Mouse (Mus musculus) brain, embryonic 14.5 days (tissue): ENCODE data around the gene Fgr. TPM values are rescaled to one million over a fixed set of nuclear protein-coding genes. Genes with fewer than 3 reads are reported as not detected.
A peak's percentile ranks its signal among the peaks of the same experiment; 100 is the strongest.

Experiments
- DNase-seq: peaks from one replicate; pipeline ENCODE4 v3.0.0-alpha.2; 2011; ENCODE audit warnings: low read depth
- CTCF ChIP-seq: fragments of 200-500 bp; IDR thresholded peaks from 2 replicates; pipeline ENCODE4 v1.5.1; 2012; ENCODE audit warnings: inconsistent platforms, mild to moderate bottlenecking, moderate library complexity, borderline replicate concordance; ENCODE audit not compliant: insufficient read depth, insufficient read length; ENCODE audit errors: extremely low read depth
- POLR2A ChIP-seq: fragments of 200-500 bp; IDR thresholded peaks from 2 replicates; pipeline ENCODE4 v1.6.1; 2012; ENCODE audit warnings: mild to moderate bottlenecking, inconsistent platforms, borderline replicate concordance; ENCODE audit not compliant: poor library complexity, insufficient read depth, insufficient read length, severe bottlenecking; ENCODE audit errors: extremely low read depth
- polyA plus RNA-seq: library from polyadenylated mRNA; depleted of rRNA; stranded (reverse); fragments of >200 nt; gene quantifications from 2 replicates; pipeline ENCODE4 v1.2.3, GENCODE M21; 2012

Fgr gene
- polyA plus RNA-seq, 1 experiment = 0.15 TPM

- TF ChIP-seq CTCF (no peak), POLR2A (no peak)
Observed at GRCm38 (mm10) chr4:132946047-132947001, 27.6 kb upstream of the Fgr start.

GRCm38 (mm10) chr4:132949882-132950532 is 23.9 kb upstream of the Fgr start:
- no peak for TF ChIP-seq CTCF
- TF ChIP-seq POLR2A = no peak
- peak; percentile 55 for DNase-seq

More at GRCm38 (mm10) chr4:132946047-132947001, 27.6 kb upstream of the Fgr start:
- peak; percentile 79 for DNase-seq

GRCm38 (mm10) chr4:132950999-132951398 is 22.9 kb upstream of the Fgr start:
- TF ChIP-seq POLR2A (no peak), CTCF (no peak)
- no peak for DNase-seq

GRCm38 (mm10) chr4:132954530-132955394 is 19.1 kb upstream of the Fgr start:
- DNase-seq = no peak
- TF ChIP-seq POLR2A (no peak), CTCF (no peak)

- no peak for TF ChIP-seq CTCF
- TF ChIP-seq POLR2A = no peak
- no peak for DNase-seq
Observed at GRCm38 (mm10) chr4:132955395-132955791, 18.5 kb upstream of the Fgr start.

GRCm38 (mm10) chr4:132958741-132959678 is 14.9 kb upstream of the Fgr start:
- TF ChIP-seq POLR2A (no peak), CTCF (no peak)
- DNase-seq = peak; percentile 83

- DNase-seq = no peak
- TF ChIP-seq POLR2A = no peak
- TF ChIP-seq CTCF = no peak
Observed at GRCm38 (mm10) chr4:132959679-132960045, 14.2 kb upstream of the Fgr start.

- DNase-seq = no peak
- no peak for TF ChIP-seq CTCF
- TF ChIP-seq POLR2A = no peak
Observed at GRCm38 (mm10) chr4:132960313-132960712, 13.6 kb upstream of the Fgr start.

GRCm38 (mm10) chr4:132960864-132961639 is 12.8 kb upstream of the Fgr start:
- TF ChIP-seq POLR2A = no peak
- no peak for TF ChIP-seq CTCF
- DNase-seq = no peak

- TF ChIP-seq CTCF (no peak), POLR2A (no peak)
- DNase-seq = no peak
Observed at GRCm38 (mm10) chr4:132961866-132962265, 12.0 kb upstream of the Fgr start.
